Mouse (Mus musculus) left cerebral cortex, postnatal 10 days (tissue): ENCODE measurements at regions not wholly inside any gene's neighbourhood (a gene's known extent, or its start where the extent isn't known, plus 50 kb on each side); places are given as distances from the start of the nearest gene placed in this dataset.
A peak's percentile ranks its signal among the peaks of the same experiment; 100 is the strongest.

Experiments
- DNase-seq, 2 experiments: peaks; one replicate each; pipeline ENCODE4 v3.0.0; 2021 to 2022; ENCODE audit warnings: low spot score in 2 of 2, mixed read lengths in 1 of 2; ENCODE audit errors: extremely low spot score in 1 of 2
- intact Hi-C: fragments of 180-260 bp; cut with DNase I; formaldehyde crosslinking; loops from one replicate; pipeline ENCODE4 v1.15.1; 2025

- intact Hi-C loops = no loop called here
- DNase-seq = no peak
Observed at GRCm38 (mm10) chr3:39673997-39674396, 787.3 kb downstream of the Fat4 start.

- intact Hi-C loops = no loop called here
- DNase-seq = no peak
Observed at GRCm38 (mm10) chr3:39674927-39675326, 788.2 kb downstream of the Fat4 start.

- intact Hi-C loops = no loop called here
- no peak for DNase-seq
Observed at GRCm38 (mm10) chr3:39705610-39706009, 818.9 kb downstream of the Fat4 start.

DNA sequence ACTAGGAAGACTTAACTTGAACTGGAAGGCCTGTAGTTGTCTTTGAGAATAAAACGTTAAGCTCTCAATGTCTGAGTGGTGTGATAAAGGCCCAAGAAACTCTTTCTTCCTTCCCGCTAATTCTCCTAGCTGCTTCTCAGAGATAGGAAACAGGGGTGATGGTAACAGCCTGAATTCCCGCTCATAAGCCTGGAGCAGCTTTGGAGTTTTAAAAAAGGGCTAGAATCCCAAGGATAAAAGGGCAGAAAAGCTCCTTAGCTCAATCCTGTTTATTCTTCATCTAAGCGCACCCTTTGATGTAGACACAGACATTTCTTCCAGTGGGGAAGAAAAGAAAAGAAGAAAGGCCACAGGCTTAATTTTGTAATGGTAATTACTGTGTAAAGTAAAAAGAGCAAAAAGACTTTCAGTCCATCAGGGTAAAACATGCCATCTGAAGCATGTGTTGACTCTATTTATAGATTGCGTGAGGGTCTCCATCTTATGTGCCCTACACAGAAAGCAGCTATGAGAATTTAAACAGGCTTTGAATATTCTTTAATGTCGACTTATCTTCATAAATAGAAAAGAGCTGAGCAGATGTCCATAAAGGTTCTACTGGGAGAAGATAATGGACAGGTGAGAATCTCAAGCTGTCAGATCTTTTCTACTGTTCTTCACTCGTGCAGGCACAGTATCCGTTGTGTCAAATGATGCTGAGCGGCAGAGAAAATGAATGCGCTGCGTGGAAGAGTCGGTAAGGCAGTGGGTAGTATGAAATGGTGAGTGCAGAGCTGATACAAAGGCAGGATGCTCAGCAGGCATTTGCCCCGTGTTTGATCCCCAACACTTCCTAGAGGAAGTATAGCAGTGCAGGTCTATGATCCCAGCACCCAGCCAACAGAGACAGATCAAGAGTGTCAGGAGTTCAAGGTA is 818.0 kb upstream of the Intu start:
- intact Hi-C loops = no loop called here
- no peak for DNase-seq

DNA sequence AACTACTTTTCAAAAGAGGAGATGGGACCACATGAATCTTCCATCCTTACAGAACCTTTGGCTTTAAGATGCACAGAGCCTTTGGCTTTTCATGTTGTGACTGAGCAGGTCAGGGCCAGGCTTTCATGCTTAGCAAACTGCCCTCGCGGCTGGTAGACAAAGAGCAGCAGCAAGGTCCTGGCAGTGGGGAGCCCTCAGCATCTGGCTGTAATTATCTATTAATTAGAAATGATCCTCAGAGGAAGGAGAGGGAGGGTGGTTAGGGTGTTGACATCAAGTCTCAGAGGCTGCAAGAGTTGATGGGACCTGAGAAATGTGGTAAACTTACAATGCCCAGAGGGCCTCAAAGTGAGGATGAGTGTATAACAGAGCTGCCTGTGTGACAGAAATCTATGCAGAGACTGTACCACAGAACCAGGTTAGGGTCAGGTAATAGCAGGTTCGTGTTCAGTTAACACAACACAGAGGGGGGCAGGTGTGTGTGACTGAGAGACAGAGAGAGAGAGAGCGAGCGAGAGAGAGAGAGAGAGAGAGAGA is 817.0 kb upstream of the Intu start:
- DNase-seq = no peak
- intact Hi-C loops = no loop called here

- DNase-seq = peak; percentile 18 to 30
- intact Hi-C loops = no loop called here
Observed at GRCm38 (mm10) chr3:39718946-39719545, 812.0 kb upstream of the Intu start.

DNA sequence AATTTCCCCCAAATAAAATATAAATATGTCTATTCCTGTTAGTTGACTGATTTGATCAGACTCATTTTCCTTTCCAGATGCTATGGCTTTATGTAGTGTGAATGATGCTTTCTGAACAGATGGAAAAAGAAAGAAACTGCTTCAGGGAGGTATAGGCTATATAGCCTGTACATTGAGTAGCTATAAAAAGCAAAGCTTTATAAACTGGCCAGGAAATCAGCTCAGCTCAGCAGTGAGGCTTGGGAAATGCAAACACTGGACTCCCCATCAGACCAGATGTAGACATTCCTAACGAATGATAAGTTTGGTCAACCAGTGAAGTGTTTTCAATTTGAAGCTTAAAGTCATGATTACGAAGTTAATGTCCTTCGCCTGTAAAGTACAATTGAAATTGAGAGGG is 805.3 kb upstream of the Intu start:
- DNase-seq = no peak
- intact Hi-C loops = no loop called here

GRCm38 (mm10) chr3:39736639-39737038 is 794.4 kb upstream of the Intu start:
- DNase-seq = no peak
- intact Hi-C loops = no loop called here

GRCm38 (mm10) chr3:39745947-39746346 is 785.1 kb upstream of the Intu start:
- DNase-seq = peak in 1 of 2 experiments; percentile 46
- intact Hi-C loops = no loop called here

- no peak for DNase-seq
- intact Hi-C loops = no loop called here
Observed at GRCm38 (mm10) chr3:39768981-39769568, 762.0 kb upstream of the Intu start.

GRCm38 (mm10) chr3:39776278-39777039 is 754.6 kb upstream of the Intu start:
- intact Hi-C loops = no loop called here
- DNase-seq = no peak

DNA sequence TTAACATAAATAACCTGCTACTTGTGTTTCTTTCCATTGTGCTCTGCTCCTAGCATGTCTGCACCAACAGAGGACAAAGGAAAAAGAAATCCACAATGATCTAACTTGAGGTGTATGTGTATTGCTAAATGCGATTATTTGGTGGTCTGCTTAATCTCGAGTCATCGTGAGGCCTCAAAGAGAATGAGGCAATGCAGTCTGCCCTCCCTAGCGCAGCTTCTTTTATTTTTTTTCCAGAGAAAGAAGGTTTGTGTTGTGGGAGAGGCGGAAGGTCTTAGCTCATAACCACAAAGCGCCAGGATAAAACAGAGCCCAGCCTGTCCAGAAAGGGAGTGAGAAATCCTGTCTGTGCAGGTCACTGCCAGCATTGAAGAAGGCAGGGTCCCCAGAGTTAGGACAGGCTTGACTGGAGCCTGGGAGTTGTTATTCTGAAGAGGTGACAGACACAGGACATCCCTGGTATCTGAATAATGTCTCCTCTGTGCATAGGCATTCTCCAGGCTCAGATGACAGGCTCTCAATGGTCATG is 751.3 kb upstream of the Intu start:
- intact Hi-C loops = no loop called here
- DNase-seq = no peak

GRCm38 (mm10) chr3:39780270-39780669 is 750.8 kb upstream of the Intu start:
- no peak for DNase-seq
- intact Hi-C loops = no loop called here

DNA sequence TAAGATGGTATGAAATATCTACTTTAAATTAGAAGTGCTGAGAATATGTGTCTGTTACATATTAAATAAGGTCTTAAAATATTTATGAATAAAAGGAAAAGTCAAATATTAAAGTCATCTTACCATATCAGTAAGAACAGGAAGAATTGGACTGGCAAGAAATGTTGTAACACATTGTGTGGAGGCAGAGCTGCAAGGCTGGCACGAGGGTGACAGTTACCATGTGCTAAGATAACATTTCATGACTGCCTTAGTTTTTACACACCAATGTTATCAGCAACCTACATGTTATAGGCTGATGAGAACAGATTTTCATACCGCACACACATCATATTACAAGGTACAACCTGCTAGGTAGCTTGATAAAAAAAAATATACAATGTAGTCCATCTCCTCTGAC is 746.2 kb upstream of the Intu start:
- intact Hi-C loops = no loop called here
- no peak for DNase-seq

GRCm38 (mm10) chr3:39809586-39809985 is 721.5 kb upstream of the Intu start:
- intact Hi-C loops = no loop called here
- DNase-seq = no peak

- DNase-seq = peak; percentile 60 to 69
- intact Hi-C loops = loop anchor here (2.0 to 10.0 kb wide), 2 partner anchors 420 to 930 kb away; no protein-coding TSS in a partner anchor
Observed at GRCm38 (mm10) chr3:39814814-39815213, 716.3 kb upstream of the Intu start.

GRCm38 (mm10) chr3:39830488-39831056 is 700.5 kb upstream of the Intu start:
- no peak for DNase-seq
- intact Hi-C loops = no loop called here

DNA sequence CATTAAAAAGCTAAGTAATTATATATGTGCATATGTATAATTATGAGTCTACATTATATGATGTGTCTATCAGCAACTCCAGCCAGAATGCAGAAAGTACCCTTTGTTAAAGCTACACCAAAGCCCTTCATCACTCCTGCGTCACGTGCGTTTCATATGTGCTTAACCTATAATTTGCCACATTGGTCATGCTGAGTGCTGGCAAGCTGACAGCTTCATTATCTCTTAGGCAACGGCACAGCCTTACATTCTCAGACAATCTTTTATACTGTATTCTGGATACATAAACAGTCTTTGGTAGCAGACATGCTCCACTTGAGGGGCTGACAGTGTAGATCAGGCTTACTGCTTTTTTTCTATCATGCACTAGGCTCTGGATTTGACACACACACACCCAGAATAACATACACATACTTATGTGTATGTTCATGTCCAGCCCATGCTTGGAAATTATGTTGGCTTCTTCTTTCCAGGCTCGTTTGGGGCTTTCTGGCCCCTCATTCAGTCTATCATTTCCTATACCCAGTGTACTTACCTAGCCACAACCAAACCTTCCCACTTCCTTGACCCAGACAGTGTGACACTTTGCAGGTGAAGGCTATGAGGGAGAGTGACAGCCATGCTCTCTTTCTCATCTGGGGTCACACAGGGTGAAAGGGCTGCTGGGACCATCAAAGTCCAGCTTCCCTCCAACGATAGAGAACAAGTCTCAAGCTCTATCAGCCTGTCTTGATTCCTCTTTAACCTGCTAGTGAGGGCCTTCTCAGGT is 692.5 kb upstream of the Intu start:
- DNase-seq = peak in 1 of 2 experiments; percentile 23
- intact Hi-C loops = no loop called here
